Mouse (Mus musculus) spleen, adult 12 weeks (tissue): Measurements from ENCODE around the gene Abcf1.
A peak's percentile ranks its signal among the peaks of the same experiment; 100 is the strongest.
"Not testable (repeated sequence)": the region's sequence is repeated elsewhere in the genome, so short reads cannot be mapped to it uniquely, and the experiment has no call there.

ENCODE experiments used
- DNase-seq: peaks from one replicate; pipeline ENCODE4 v3.0.0; 2022; ENCODE audit warnings: low spot score

The Abcf1 gene

GRCm38 (mm10) chr17:35969418-35970389, at the start of gene Abcf1:
TSS of gene Abcf1 (minus strand) at chr17:35969761.
- peak; percentile 99 for DNase-seq

DNA sequence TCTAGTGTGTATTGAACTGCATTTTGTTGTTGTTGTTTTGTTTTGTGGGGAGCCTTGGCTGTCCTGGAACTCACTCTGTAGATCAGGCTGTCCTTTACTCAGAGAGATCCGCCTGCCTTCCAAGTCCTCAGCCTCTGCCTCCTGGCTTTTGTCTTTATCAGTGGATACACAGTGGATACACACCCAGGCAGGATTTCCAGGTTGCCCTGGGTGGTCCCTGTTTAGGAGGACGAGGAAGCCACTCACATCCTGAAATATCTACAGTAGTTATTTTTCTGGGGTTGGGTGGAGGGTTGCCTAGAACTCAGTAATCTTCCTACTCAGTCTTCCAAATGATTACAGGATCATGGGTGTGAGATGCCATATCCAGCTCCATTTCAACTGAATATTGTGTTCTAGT, 49.4 kb upstream of the Abcf1 start:
- no peak for DNase-seq

DNA sequence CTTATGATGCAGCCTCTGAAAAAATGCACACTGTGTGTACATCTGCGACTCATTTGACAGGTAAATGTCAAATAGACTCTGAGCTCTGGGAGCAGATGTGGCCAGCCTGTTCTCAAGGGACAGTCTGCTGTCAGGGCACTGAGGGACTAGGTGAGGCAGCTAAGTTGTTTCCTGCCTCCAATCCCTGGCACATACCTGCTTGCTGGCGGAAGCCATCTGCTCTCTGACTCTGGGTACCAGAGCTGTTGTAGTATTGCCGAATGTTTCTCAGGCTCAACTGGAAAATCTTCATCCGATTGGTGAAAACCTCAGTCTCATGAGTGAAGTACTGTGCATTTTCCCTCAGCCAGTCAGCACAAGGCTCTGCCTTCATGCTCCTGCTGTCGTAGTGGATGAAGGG, 47.5 kb upstream of the Abcf1 start:
- DNase-seq = no peak

GRCm38 (mm10) chr17:36014977-36015376, 45.4 kb upstream of the Abcf1 start:
- no peak for DNase-seq

GRCm38 (mm10) chr17:36004409-36004808, 34.8 kb upstream of the Abcf1 start:
- DNase-seq = not testable (repeated sequence)

GRCm38 (mm10) chr17:36003331-36003730, 33.8 kb upstream of the Abcf1 start:
- DNase-seq = no peak

GRCm38 (mm10) chr17:36001966-36002365, 32.4 kb upstream of the Abcf1 start:
- DNase-seq = peak; percentile 61

GRCm38 (mm10) chr17:36001121-36001897, 31.7 kb upstream of the Abcf1 start:
- DNase-seq = peak; percentile 46

GRCm38 (mm10) chr17:36000349-36000748, 30.8 kb upstream of the Abcf1 start:
- no peak for DNase-seq

GRCm38 (mm10) chr17:35999356-35999755, 29.8 kb upstream of the Abcf1 start:
- peak; percentile 55 for DNase-seq

DNA sequence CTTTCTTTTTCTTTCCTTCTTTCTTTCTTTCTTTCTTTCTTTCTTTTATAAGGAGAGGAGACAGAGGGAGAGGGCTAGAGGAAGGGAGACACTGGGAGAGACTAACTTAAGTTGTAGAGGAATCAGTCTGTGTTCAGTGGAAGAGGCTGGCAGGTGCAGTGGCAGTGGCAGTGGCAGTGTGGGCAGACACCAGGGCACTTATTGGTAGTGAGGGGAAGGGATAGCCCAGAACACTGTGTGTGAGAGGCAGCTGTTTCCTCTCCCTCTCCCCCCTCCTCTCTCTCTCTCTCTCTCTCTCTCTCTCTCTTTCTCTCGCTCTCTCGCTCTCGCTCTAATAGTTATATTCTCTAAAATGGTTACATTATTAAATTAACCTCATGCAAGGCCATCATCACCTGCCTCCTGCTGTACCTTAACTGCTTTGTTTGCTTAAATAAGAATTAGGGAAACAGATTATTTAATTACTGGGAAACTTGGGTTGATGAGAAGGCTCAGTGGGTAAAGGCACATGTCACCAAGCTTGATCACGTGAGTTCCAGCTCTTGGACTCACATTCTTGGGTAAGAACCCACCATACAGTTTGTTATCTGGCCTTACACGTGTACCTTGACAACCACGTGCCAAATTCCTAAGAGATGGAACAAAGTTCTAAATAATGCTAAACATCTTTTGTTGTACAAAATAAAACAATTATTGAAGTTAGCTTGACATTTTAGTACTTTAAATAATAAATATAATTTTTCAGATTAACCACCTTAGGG, 29.2 kb upstream of the Abcf1 start:
- DNase-seq = no peak

DNA sequence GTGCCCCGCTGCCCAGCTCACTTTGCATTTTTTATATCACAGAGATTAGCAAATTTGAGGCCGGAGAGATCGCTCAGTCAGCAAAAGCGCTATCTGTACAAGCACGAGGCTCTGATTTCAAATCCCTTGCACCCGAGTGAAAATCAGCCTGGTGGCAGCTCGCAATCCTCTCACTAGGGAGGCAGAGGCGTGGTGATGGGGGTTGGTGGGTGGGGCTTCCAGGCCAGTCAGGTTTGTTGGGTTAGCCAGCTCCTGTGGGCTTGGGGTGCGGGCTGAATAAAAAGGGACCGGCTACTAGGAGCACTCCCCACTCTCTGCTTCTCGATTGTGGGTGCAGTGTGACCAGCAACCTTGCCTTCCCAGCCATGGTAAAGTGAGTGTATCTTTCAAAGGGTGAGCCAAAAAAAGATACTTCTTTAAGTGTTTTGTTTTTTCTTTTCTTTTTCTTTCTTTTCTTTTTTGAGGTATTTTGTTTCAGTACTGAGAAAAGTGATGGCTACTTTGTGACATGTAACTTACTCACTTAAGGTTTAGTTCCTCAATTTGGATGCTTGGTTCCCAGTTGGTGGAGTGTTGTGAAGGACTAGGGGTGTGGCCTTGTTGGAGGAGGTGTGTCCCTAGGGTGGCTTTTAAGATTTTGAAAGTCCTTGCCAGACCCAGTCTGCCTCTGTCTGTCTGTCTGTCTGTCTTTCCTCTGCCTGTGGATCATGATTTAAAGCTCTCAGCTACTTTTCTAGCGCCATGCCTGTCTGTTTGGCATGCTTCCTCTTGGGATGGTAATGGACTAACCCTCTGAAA, 28.4 kb upstream of the Abcf1 start:
- DNase-seq = peak; percentile 46

DNA sequence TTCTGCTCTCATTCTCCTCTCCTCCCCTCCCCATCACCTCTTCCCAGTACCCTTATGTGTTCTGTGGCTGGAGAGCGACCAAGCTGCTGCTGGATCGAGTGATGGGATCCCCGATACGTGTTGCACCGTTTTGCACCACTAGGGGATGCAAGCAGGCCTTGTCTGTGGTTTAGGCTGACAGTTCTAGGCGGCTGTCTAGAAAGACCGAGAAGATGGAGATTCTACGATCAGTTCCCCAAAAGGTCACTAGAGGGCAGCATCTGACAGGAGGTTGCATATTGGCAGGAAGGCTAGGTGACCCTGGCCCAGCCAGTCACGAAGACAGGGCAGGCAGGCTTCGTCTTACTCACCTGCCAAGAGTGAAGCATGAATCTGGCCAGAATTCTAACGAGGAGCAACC, 27.4 kb upstream of the Abcf1 start:
- DNase-seq = peak; percentile 95

- DNase-seq = no peak
Measured at GRCm38 (mm10) chr17:35994879-35995240, 25.3 kb upstream of the Abcf1 start.

DNA sequence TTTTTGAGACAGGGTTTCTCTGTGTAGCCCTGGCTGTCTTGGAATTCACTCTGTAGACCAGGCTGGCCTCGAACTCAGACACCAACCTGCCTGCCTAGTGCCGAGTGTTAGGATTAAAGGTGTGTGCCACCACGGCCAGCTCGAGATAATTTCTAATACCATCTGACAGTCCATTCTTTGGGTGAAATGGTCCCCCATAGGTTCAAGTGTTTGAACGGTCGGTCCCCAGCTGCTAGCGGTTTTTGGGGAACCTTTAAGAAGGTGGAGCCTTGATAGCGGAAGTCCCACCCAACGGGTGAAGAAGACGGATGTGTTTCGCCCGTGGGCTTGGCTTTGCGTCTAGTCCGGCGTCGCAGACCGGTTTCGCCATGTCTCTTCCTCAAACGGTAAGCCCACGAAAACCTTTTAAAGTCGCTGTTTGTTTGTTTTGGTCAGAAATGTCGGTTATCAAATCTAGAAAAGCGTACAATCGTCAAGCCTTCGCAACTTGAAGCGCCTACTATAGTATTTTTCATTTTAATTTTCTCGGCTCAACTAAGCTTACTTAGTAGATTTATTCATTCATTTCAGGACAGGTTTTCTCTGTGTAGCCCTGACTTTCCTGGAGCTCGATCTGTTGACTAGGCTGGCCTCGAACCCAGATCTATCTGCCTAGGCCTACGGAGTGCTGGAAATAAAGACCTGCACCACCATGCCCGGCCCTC, 24.8 kb upstream of the Abcf1 start:
- DNase-seq = peak; percentile 75

DNA sequence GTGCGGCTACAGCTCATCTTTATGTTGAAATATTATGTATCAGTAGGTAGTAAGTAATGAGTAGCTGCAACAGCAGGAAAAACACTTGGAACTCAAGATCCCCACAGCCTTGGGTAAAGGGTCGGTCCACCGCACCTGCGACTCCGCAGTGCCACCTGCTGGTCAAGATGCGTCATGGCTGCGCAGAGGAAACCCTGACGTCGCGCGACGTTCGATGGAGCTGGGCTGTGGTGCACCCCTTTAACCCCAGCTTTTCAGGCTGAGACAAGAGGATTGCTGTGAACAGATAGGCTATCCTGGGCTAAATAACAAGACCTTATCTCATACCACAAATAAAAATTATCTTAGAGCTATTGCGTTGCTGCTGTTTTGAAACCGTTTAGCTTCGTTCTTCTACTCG, 24.1 kb upstream of the Abcf1 start:
- peak; percentile 81 for DNase-seq

GRCm38 (mm10) chr17:35991781-35992180, 22.2 kb upstream of the Abcf1 start:
- DNase-seq = no peak

GRCm38 (mm10) chr17:35981776-35982175, 12.2 kb upstream of the Abcf1 start:
- no peak for DNase-seq

GRCm38 (mm10) chr17:35980363-35980754, 10.8 kb upstream of the Abcf1 start:
- no peak for DNase-seq

DNA sequence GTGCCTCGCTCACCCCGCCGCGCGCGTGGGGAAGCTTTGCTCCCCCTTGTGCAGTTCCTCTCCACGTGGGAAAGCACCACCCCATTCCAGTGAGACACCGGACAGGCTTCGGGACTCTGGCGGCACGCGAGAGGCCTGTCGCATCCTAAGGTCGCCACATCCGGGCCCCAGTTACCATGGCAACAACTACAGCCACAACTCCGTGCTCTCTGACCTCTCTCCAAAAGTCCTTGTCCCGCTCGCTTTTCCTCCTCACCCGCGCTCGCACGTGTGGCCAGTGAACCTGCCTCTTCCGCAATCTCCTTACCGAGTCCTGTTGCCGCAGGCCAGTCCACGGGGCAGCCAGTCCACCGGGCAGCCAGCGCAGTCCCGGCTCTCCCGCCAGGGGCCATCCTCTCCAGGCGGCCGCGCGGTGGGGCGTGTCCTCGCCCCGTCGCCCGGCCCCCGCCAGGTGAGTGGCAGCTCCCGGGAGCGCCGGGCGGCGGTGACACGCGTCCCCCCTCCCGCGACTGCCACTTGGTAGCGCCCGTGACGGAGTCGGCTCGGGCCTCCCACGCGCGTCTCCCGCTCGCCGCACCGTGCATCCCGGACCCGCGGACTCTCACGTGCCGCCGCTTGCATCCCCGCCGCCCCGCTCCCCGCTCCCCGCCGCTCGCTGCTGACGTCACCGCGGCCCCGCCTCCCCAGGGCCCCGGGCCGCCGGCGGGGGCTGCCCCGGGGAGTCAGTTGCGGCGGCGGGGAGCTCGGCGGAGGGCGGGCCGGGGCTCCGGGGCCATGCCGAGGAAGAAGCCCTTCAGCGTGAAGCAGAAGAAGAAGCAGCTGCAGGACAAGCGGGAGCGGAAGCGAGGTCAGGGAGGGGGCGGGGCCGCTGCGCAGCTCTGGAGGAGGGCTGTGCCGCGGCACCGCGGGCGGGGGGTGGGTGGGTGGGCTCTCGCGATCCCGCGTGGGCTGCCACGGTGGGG, 10.1 kb upstream of the Abcf1 start, which contains the start of the genes Gnl1 and Prr3:
Gene Gnl1 (plus strand): TSS at position 451 of the 962 bp plus-strand sequence.
Gene Prr3 (minus strand): TSS at position 836 of the 962 bp plus-strand sequence.
- peak; percentile 81 for DNase-seq
